Mouse (Mus musculus) MEL (cell line): ENCODE measurements around the gene Nsd1. TPM values are rescaled to one million over a fixed set of nuclear protein-coding genes. Genes with fewer than 3 reads are reported as not detected.

ENCODE experiments used
- DNase-seq: peaks from one replicate; pipeline ENCODE4 v3.0.0; 2011; ENCODE audit warnings: low read depth, low spot score
- H3K27ac ChIP-seq: 2 replicates; pipeline ENCODE4 v1.5.1; 2012; ENCODE audit warnings: low read depth, mild to moderate bottlenecking, control low read depth, low read length, moderate library complexity; ENCODE audit not compliant: control insufficient read depth
- H3K27me3 ChIP-seq, 2 experiments: fragments of 150-350 bp in 1 of 2; sonication (generic) in 1 of 2; 2 replicates each; pipeline ENCODE4 v1.6.1; 2012; ENCODE audit warnings: low read length in 2 of 2, mild to moderate bottlenecking in 2 of 2, improper control_type of control experiment in 1 of 2, moderate library complexity in 1 of 2; ENCODE audit not compliant: insufficient read depth in 2 of 2, control insufficient read depth in 1 of 2
- H3K36me3 ChIP-seq, 2 experiments: 2 replicates each; pipeline ENCODE4 v1.6.1; 2012 to 2014; ENCODE audit warnings: low read length in 2 of 2, improper control_type of control experiment in 1 of 2, inconsistent platforms in 1 of 2, mild to moderate bottlenecking in 1 of 2; ENCODE audit not compliant: insufficient read depth in 2 of 2, control insufficient read depth in 1 of 2
- H3K4me1 ChIP-seq, 2 experiments: fragments of 150-350 bp in 1 of 2; sonication (generic) in 1 of 2; 2 replicates each; pipeline ENCODE4 v1.6.1; 2012; ENCODE audit warnings: low read length in 2 of 2, improper control_type of control experiment in 1 of 2, mild to moderate bottlenecking in 1 of 2; ENCODE audit not compliant: insufficient read depth in 2 of 2, control insufficient read depth in 1 of 2
- H3K4me3 ChIP-seq, 2 experiments: fragments of 150-350 bp in 1 of 2; sonication (generic) in 1 of 2; 2 replicates each; pipeline ENCODE4 v1.5.1; 2012; ENCODE audit warnings: low read depth in 2 of 2, low read length in 2 of 2, mild to moderate bottlenecking in 2 of 2, moderate library complexity in 2 of 2, control low read depth in 1 of 2, improper control_type of control experiment in 1 of 2; ENCODE audit not compliant: control insufficient read depth in 1 of 2, insufficient read depth in 1 of 2
- H3K79me2 ChIP-seq: 2 replicates; pipeline ENCODE4 v1.6.1; 2012; ENCODE audit warnings: mild to moderate bottlenecking, low read length, moderate library complexity; ENCODE audit not compliant: control insufficient read depth, poor library complexity, insufficient read depth
- H3K9ac ChIP-seq: 2 replicates; pipeline ENCODE4 v1.6.1; 2012; ENCODE audit warnings: low read depth, mild to moderate bottlenecking, control low read depth, low read length, moderate library complexity; ENCODE audit not compliant: control insufficient read depth, poor library complexity, severe bottlenecking
- H3K9me3 ChIP-seq: fragments of 150-350 bp; sonication (generic); replicated peaks from 2 replicates; pipeline ENCODE4 v1.6.1; 2012; ENCODE audit warnings: mild to moderate bottlenecking, low read length, improper control_type of control experiment, moderate library complexity; ENCODE audit not compliant: insufficient read depth
- CHD1 ChIP-seq: IDR thresholded peaks from 2 replicates; pipeline ENCODE4 v1.6.1; 2012; ENCODE audit warnings: low read depth, mild to moderate bottlenecking, inconsistent platforms, low read length, improper control_type of control experiment
- CHD2 ChIP-seq: IDR thresholded peaks from 2 replicates; pipeline ENCODE4 v1.6.1; 2011; ENCODE audit warnings: low read length, improper control_type of control experiment
- E2F4 ChIP-seq: IDR thresholded peaks from 2 replicates; pipeline ENCODE4 v1.6.1; 2011; ENCODE audit warnings: low read depth, low read length, improper control_type of control experiment, borderline replicate concordance
- ELF1 ChIP-seq: IDR thresholded peaks from 2 replicates; pipeline ENCODE4 v1.6.1; 2014; ENCODE audit warnings: low read depth, mild to moderate bottlenecking, inconsistent platforms, low read length, improper control_type of control experiment, moderate library complexity
- EP300 ChIP-seq, 2 experiments: IDR thresholded peaks; 2 replicates each; pipeline ENCODE4 v1.6.1; 2011; ENCODE audit warnings: improper control_type of control experiment in 2 of 2, low read length in 2 of 2, low read depth in 1 of 2, mild to moderate bottlenecking in 1 of 2
- ETS1 ChIP-seq: IDR thresholded peaks from 2 replicates; pipeline ENCODE4 v1.6.1; 2012; ENCODE audit warnings: low read depth, mild to moderate bottlenecking, inconsistent platforms, low read length, improper control_type of control experiment, moderate library complexity
- HCFC1 ChIP-seq: IDR thresholded peaks from 2 replicates; pipeline ENCODE4 v1.6.1; 2012; ENCODE audit warnings: low read depth, mild to moderate bottlenecking, inconsistent platforms, low read length, improper control_type of control experiment, moderate library complexity
- MAFK ChIP-seq: IDR thresholded peaks from 2 replicates; pipeline ENCODE4 v1.6.1; 2011; ENCODE audit warnings: low read depth, mild to moderate bottlenecking, low read length, improper control_type of control experiment, borderline replicate concordance
- MAZ ChIP-seq: IDR thresholded peaks from 2 replicates; pipeline ENCODE4 v1.6.1; 2012; ENCODE audit warnings: low read depth, mild to moderate bottlenecking, inconsistent platforms, low read length, improper control_type of control experiment
- MXI1 ChIP-seq: IDR thresholded peaks from 2 replicates; pipeline ENCODE4 v1.6.1; 2011; ENCODE audit warnings: mild to moderate bottlenecking, low read depth, low read length, improper control_type of control experiment
- MYC ChIP-seq: IDR thresholded peaks from 2 replicates; pipeline ENCODE4 v1.6.1; 2011; ENCODE audit warnings: low read depth, mild to moderate bottlenecking, low read length, improper control_type of control experiment, moderate library complexity
- POLR2AphosphoS2 ChIP-seq: IDR thresholded peaks from 2 replicates; pipeline ENCODE4 v1.6.1; 2011; ENCODE audit warnings: low read length, improper control_type of control experiment
- RAD21 ChIP-seq: IDR thresholded peaks from 2 replicates; pipeline ENCODE4 v1.6.1; 2011; ENCODE audit warnings: mild to moderate bottlenecking, low read depth, low read length, improper control_type of control experiment
- RCOR1 ChIP-seq: IDR thresholded peaks from 2 replicates; pipeline ENCODE4 v1.6.1; 2012; ENCODE audit warnings: low read depth, mild to moderate bottlenecking, inconsistent platforms, low read length, improper control_type of control experiment
- TAL1 ChIP-seq: IDR thresholded peaks from 2 replicates; pipeline ENCODE4 v1.6.1; 2012; ENCODE audit warnings: mild to moderate bottlenecking, inconsistent platforms, low read length, moderate library complexity, mixed read lengths
- TCF12 ChIP-seq: IDR thresholded peaks from 2 replicates; pipeline ENCODE4 v1.6.1; 2014; ENCODE audit warnings: low read depth, mild to moderate bottlenecking, inconsistent platforms, low read length, improper control_type of control experiment, moderate library complexity
- USF2 ChIP-seq, 2 experiments: IDR thresholded peaks; 2 replicates each; pipeline ENCODE4 v1.6.1; 2011 to 2012; ENCODE audit warnings: improper control_type of control experiment in 2 of 2, low read length in 2 of 2, borderline replicate concordance in 1 of 2, inconsistent platforms in 1 of 2, low read depth in 1 of 2, mild to moderate bottlenecking in 1 of 2; ENCODE audit not compliant: insufficient read depth in 1 of 2
- ZMIZ1 ChIP-seq: IDR thresholded peaks from 2 replicates; pipeline ENCODE4 v1.6.1; 2012; ENCODE audit warnings: low read depth, mild to moderate bottlenecking, inconsistent platforms, low read length, improper control_type of control experiment, moderate library complexity
- polyA plus RNA-seq, 2 experiments: library from polyadenylated mRNA; stranded (reverse) in 1 of 2; unstranded in 1 of 2; fragments of >175 nt in 1 of 2; fragments of >200 nt in 1 of 2; gene quantifications; 2 replicates each; pipeline versions ENCODE4 v1.2.1 to v1.2.4; 2012; ENCODE audit warnings: low replicate concordance in 2 of 2, low read depth in 1 of 2; ENCODE audit not compliant: insufficient read length in 2 of 2, insufficient read depth in 1 of 2, missing spikeins in 1 of 2
- total RNA-seq: library from RNA; depleted of rRNA; stranded (reverse); fragments of 300-350 nt; gene quantifications from 2 replicates; pipeline ENCODE4 v1.2.3, GENCODE M21; 2012

The Nsd1 gene
- total and polyA plus RNA-seq, 3 experiments, result 6.3 to 59.3 (median 10.0) TPM

DNA sequence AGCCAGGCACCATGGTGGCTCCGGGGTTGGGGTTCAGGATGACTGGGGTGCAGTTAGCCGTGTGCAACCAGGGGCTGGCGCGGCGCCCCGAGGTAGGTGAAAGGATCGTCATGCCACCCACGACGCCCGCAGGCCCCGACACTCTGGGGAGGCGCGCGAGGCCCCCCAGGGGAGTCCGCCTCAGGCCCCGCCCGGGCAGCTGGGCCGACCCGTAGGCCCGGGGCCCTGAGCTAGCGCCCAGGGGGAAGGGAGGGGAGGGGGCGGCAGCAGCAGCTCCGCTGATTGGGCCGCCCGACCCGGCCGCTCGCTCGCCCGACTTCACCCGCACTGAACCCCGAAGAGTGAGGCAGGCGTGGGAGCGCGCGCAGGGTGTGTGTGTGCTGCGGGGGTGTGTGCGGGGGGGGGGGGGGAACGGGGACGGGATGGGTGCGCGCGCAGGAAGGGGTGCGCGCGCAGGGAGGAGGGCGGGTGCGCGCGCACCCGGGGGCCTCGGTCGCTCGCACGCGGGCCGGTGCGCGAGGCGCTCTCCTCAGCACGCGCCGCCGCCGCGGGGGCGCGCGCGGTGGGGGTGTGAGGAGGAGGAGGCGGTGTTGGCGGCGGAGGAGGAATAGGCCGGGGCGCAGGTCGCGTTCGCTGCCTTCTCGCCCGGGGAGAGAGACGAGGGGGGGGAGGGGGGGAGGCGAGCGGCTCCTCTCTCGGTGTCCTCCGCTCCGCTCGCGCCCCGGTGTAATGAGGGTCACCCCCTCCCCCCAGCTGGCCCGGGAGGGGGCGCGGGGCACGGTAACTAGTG, 1.8 kb downstream of the Nsd1 start:
- H3K79me2 ChIP-seq, result peaks cover 9% of the 10 kb centered on the region
- H3K9me3 ChIP-seq, result no peaks in the 10 kb centered on the region
- no peaks in the 10 kb centered on the region for H3K27me3 ChIP-seq
- H3K9ac ChIP-seq, result peak overlapping the region; percentile 97
- H3K36me3 ChIP-seq, result peaks cover 0 to 16% of the 10 kb centered on the region in 2 experiments; a peak in 3 of 4 replicates
- H3K4me1 ChIP-seq, result peaks cover 0 to 10% of the 10 kb centered on the region in 2 experiments; a peak in 2 of 4 replicates
- no peak for TF ChIP-seq EP300 (IDR thresholded peaks at IDR 0.05; ENCODE audit: low read depth in 1 of 2, low read length in 2 of 2)
- TF ChIP-seq MAZ, result 0 out of 2 replicates have a peak, but pooled peaks have one; percentile 48
- TF ChIP-seq, all 39 proteins: peak for 1
- H3K4me3 ChIP-seq, result peak overlapping the region; percentile 74 to 87; a peak in 3 of 4 replicates
- DNase-seq, result peak; percentile 51
- no peak overlapping the region for H3K27ac ChIP-seq

DNA sequence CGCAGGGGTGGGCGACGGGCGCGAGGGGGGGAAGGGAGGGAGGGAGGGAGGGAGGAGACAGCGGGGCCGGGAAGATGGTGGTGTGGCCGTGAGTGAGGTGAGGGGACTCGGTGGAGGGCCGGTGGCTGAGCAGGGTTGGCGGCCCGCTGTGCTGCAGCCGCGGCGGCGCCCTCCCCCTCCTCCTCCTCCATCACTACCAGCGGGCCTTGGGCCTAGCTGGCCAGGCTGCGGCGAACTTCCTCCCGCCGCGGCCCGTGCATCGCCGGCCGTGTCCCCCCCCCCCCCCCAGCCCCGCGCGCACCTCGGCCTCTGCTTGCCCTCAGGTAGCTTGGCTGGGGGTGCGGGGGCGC, 2.4 kb downstream of the Nsd1 start:
- H3K9ac ChIP-seq, result peak overlapping the region; percentile 97
- peak overlapping the region; percentile 74 to 87 for H3K4me3 ChIP-seq
- peaks cover 9% of the 10 kb centered on the region for H3K79me2 ChIP-seq
- H3K4me1 ChIP-seq, result peaks cover 0 to 10% of the 10 kb centered on the region in 2 experiments; a peak in 2 of 4 replicates
- H3K27me3 ChIP-seq, result no peaks in the 10 kb centered on the region
- H3K9me3 ChIP-seq, result no peaks in the 10 kb centered on the region
- DNase-seq, result no peak
- peaks cover 0 to 16% of the 10 kb centered on the region in 2 experiments; a peak in 3 of 4 replicates for H3K36me3 ChIP-seq
- peak overlapping the region; percentile 73 for H3K27ac ChIP-seq
- TF ChIP-seq POLR2AphosphoS2 (no peak), MXI1 (no peak), RCOR1 (no peak), USF2 (IDR thresholded peaks at IDR 0.05; ENCODE audit: borderline replicate concordance in 1 of 2, insufficient read depth in 1 of 2, low read depth in 1 of 2, low read length in 2 of 2) (no peak), EP300 (IDR thresholded peaks at IDR 0.05; ENCODE audit: low read depth in 1 of 2, low read length in 2 of 2) (no peak), MAFK (no peak), MAZ (no peak), TCF12 (no peak), HCFC1 (no peak), ELF1 (no peak), ZMIZ1 (no peak), MYC (no peak), CHD2 (no peak), CHD1 (no peak), RAD21 (no peak), E2F4 (no peak), ETS1 (no peak), TAL1 (no peak)
